In the genomic region with DNA sequence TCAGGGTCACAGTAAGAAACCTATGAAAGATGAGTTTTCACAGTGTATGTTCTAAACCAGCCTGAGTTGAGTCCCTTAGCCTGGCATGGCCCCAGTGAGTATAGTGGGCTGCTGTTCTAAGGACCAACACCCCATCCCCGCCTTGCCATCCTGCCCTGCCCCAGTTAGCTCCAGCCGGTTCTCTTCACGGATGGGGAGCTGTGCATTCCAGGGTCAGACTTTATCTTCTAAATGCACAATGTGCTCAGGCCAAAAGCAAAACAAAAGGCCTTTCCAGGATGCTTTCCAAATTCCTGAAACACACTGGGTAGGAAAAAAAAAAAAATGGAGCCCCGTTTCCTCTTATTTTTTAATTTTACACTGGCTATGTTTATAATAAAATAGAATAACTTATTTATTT, we compare ENCODE assay signal across 14 mouse cellular contexts. TPM values are rescaled to one million over a fixed set of nuclear protein-coding genes. Genes with fewer than 3 reads are reported as not detected.
DNase-seq lines count a peak whose midpoint lies in the region; ATAC-seq and TF ChIP-seq lines count a peak whose summit lies in the region.
"Had no signal": no experiment of that assay in that cellular context is flagged by ENCODE, and none has a peak within 500 bp of the region (broad histone marks: within the 10 kb centered on the region; RNA-seq: fewer than 3 reads in every experiment).

No protein-coding gene starts in this region.

- H3K36me3 ChIP-seq in embryonic facial prominence, embryonic 13.5 days: peaks cover 18% of the 10 kb centered on the region; the same call in 1 of the 2 replicates
- H3K36me3 ChIP-seq in embryonic facial prominence, embryonic 10.5 days (replicated peaks): peaks cover 50% of the 10 kb centered on the region
- H3K36me3 ChIP-seq in neural tube, embryonic 13.5 days: no peaks in the 10 kb centered on the region
- H3K36me3 ChIP-seq in neural tube, embryonic 15.5 days: no peaks in the 10 kb centered on the region
- no peaks in the 10 kb centered on the region for H3K36me3 ChIP-seq in kidney, postnatal 0 days (ENCODE audit: insufficient read depth, low read length)
- peaks cover 2% of the 10 kb centered on the region; the same call in 1 of the 2 replicates for H3K36me3 ChIP-seq in stomach, embryonic 14.5 days (ENCODE audit: control insufficient read depth, insufficient read depth, low read length)

- 74% methylated on average over 4 of the region's 4 CpGs for WGBS in embryonic facial prominence, embryonic 13.5 days
- 73% methylated on average over 4 of the region's 4 CpGs for WGBS in embryonic facial prominence, embryonic 10.5 days
- 54% methylated on average over 4 of the region's 4 CpGs for WGBS in neural tube, embryonic 13.5 days
- WGBS in neural tube, embryonic 15.5 days: 49% methylated on average over 4 of the region's 4 CpGs
- WGBS in kidney, postnatal 0 days: 12% methylated on average over 4 of the region's 4 CpGs
- WGBS in stomach, embryonic 14.5 days: 43% methylated on average over 4 of the region's 4 CpGs

- no peak overlapping the region for H3K4me3 ChIP-seq in embryonic facial prominence, embryonic 13.5 days
- no peak overlapping the region for H3K4me3 ChIP-seq in embryonic facial prominence, embryonic 10.5 days
- H3K4me3 ChIP-seq in neural tube, embryonic 13.5 days: no peak overlapping the region
- no peak overlapping the region for H3K4me3 ChIP-seq in neural tube, embryonic 15.5 days (replicated peaks)
- no peak overlapping the region for H3K4me3 ChIP-seq in kidney, postnatal 0 days (replicated peaks; ENCODE audit: low read depth, low read length)
- no peak overlapping the region for H3K4me3 ChIP-seq in stomach, embryonic 14.5 days (ENCODE audit: low read depth, low read length)
- H3K4me3 ChIP-seq: hindbrain, embryonic 10.5 days; midbrain, embryonic 12.5 days had no signal

- ATAC-seq in embryonic facial prominence, embryonic 13.5 days (ENCODE audit: insufficient number of reproducible peaks, insufficient read depth, low FRiP score, low TSS enrichment, low read depth): no peak
- ATAC-seq in neural tube, embryonic 13.5 days (ENCODE audit: low read depth): no peak
- no peak for ATAC-seq in neural tube, embryonic 15.5 days (ENCODE audit: low FRiP score)
- no peak for ATAC-seq in kidney, postnatal 0 days (replicated peaks; ENCODE audit: low FRiP score, low read depth)
- ATAC-seq in stomach, embryonic 14.5 days (ENCODE audit: insufficient number of reproducible peaks, insufficient read depth, low FRiP score, low read depth): no peak
- no peak for ATAC-seq in erythroblast, adult 5-6 weeks (replicated peaks; ENCODE audit: low FRiP score, poor library complexity, severe bottlenecking)
- ATAC-seq: forebrain, embryonic 16.5 days had no signal

- no peak overlapping the region for H3K4me2 ChIP-seq in embryonic facial prominence, embryonic 13.5 days
- H3K4me2 ChIP-seq in neural tube, embryonic 13.5 days: no peak overlapping the region
- no peak overlapping the region for H3K4me2 ChIP-seq in neural tube, embryonic 15.5 days
- no peak overlapping the region for H3K4me2 ChIP-seq in kidney, postnatal 0 days (ENCODE audit: low read length)
- no peak overlapping the region for H3K4me2 ChIP-seq in stomach, embryonic 14.5 days (replicated peaks; ENCODE audit: low read depth, low read length)
- H3K4me2 ChIP-seq: liver, embryonic 11.5 days; midbrain, embryonic 12.5 days had no signal

- TF ChIP-seq CTCF in kidney, postnatal 0 days (IDR thresholded peaks at IDR 0.05; ENCODE audit: low read depth): no peak

- H3K4me1 ChIP-seq in embryonic facial prominence, embryonic 13.5 days: peaks cover 41% of the 10 kb centered on the region
- H3K4me1 ChIP-seq in embryonic facial prominence, embryonic 10.5 days: peaks cover 43% of the 10 kb centered on the region
- H3K4me1 ChIP-seq in neural tube, embryonic 13.5 days (replicated peaks): peaks cover 69% of the 10 kb centered on the region
- peaks cover 46% of the 10 kb centered on the region for H3K4me1 ChIP-seq in neural tube, embryonic 15.5 days
- peaks cover 35% of the 10 kb centered on the region for H3K4me1 ChIP-seq in kidney, postnatal 0 days (replicated peaks; ENCODE audit: insufficient read depth, low read length)
- peaks cover 13% of the 10 kb centered on the region; the same call in 1 of the 2 replicates for H3K4me1 ChIP-seq in stomach, embryonic 14.5 days (ENCODE audit: control insufficient read depth, insufficient read depth, low read length)

- 0 out of 2 replicates have a peak overlapping the region, but pooled peaks have one; percentile 33 for H3K27ac ChIP-seq in embryonic facial prominence, embryonic 13.5 days
- no peak overlapping the region for H3K27ac ChIP-seq in embryonic facial prominence, embryonic 10.5 days (replicated peaks)
- peak overlapping the region; percentile 42; the same call in 1 of the 2 replicates for H3K27ac ChIP-seq in neural tube, embryonic 13.5 days (replicated peaks)
- H3K27ac ChIP-seq in neural tube, embryonic 15.5 days (replicated peaks): no peak overlapping the region
- H3K27ac ChIP-seq in kidney, postnatal 0 days: peak overlapping the region; percentile 68
- H3K27ac ChIP-seq in stomach, embryonic 14.5 days (ENCODE audit: low read length): 0 out of 2 replicates have a peak overlapping the region, but pooled peaks have one; percentile 15
- H3K27ac ChIP-seq: hindbrain, embryonic 10.5 days; midbrain, embryonic 12.5 days had no signal

- DNase-seq in embryonic facial prominence, embryonic 10.5 days (ENCODE audit: low spot score): no peak
- peak; percentile 71 for DNase-seq in kidney, postnatal 0 days (ENCODE audit: low spot score)
- DNase-seq in layer of hippocampus, adult 9-11 months: no peak
- DNase-seq: layer of hippocampus, postnatal 36 days had no signal

- no peaks in the 10 kb centered on the region for H3K9me3 ChIP-seq in embryonic facial prominence, embryonic 13.5 days
- H3K9me3 ChIP-seq in embryonic facial prominence, embryonic 10.5 days: no peaks in the 10 kb centered on the region
- H3K9me3 ChIP-seq in neural tube, embryonic 13.5 days: no peaks in the 10 kb centered on the region
- H3K9me3 ChIP-seq in neural tube, embryonic 15.5 days (replicated peaks): no peaks in the 10 kb centered on the region
- no peaks in the 10 kb centered on the region for H3K9me3 ChIP-seq in kidney, postnatal 0 days (replicated peaks; ENCODE audit: low read length)
- no peaks in the 10 kb centered on the region for H3K9me3 ChIP-seq in stomach, embryonic 14.5 days (ENCODE audit: control insufficient read depth, low read depth, low read length)
- H3K9me3 ChIP-seq: hindbrain, embryonic 10.5 days; midbrain, embryonic 12.5 days had no signal

- H3K27me3 ChIP-seq in embryonic facial prominence, embryonic 13.5 days: no peaks in the 10 kb centered on the region
- H3K27me3 ChIP-seq in embryonic facial prominence, embryonic 10.5 days (replicated peaks; ENCODE audit: low read depth, poor library complexity, severe bottlenecking): no peaks in the 10 kb centered on the region
- H3K27me3 ChIP-seq in neural tube, embryonic 13.5 days: no peaks in the 10 kb centered on the region
- H3K27me3 ChIP-seq in neural tube, embryonic 15.5 days (replicated peaks): no peaks in the 10 kb centered on the region
- H3K27me3 ChIP-seq in kidney, postnatal 0 days (ENCODE audit: insufficient read depth, low read length): no peaks in the 10 kb centered on the region
- no peaks in the 10 kb centered on the region for H3K27me3 ChIP-seq in stomach, embryonic 14.5 days (ENCODE audit: control insufficient read depth, insufficient read depth, low read length)
- H3K27me3 ChIP-seq: midbrain, embryonic 12.5 days had no signal

- no peak overlapping the region for H3K9ac ChIP-seq in embryonic facial prominence, embryonic 13.5 days
- no peak overlapping the region for H3K9ac ChIP-seq in neural tube, embryonic 13.5 days
- H3K9ac ChIP-seq in neural tube, embryonic 15.5 days (replicated peaks): no peak overlapping the region
- H3K9ac ChIP-seq in kidney, postnatal 0 days (ENCODE audit: low read depth, low read length): no peak overlapping the region
- H3K9ac ChIP-seq in stomach, embryonic 14.5 days (replicated peaks; ENCODE audit: low read depth, low read length): no peak overlapping the region
- H3K9ac ChIP-seq: midbrain, embryonic 12.5 days had no signal

RNA-seq across cellular contexts. Expression of a gene that starts 23.9 kb away (rescaled TPM):
- 174 and 195 TPM in 2 replicates for polyA plus RNA-seq in embryonic facial prominence, embryonic 13.5 days (2015; fragmentation: Nextera tagmentation; extraction: Ambion mirVana)
- polyA plus RNA-seq in embryonic facial prominence, embryonic 10.5 days (2016; fragmentation: Nextera tagmentation; extraction: Ambion mirVana): 74.3 and 77.5 TPM in 2 replicates
- polyA plus RNA-seq in neural tube, embryonic 13.5 days (2015; fragmentation: Nextera tagmentation; extraction: Ambion mirVana): 22.9 and 30.6 TPM in 2 replicates
- polyA plus RNA-seq in neural tube, embryonic 15.5 days (2015; fragmentation: Nextera tagmentation; extraction: Ambion mirVana): 21.2 and 30.5 TPM in 2 replicates
- 79.8 and 88.6 TPM in 2 replicates for polyA plus RNA-seq in kidney, postnatal 0 days (2015; fragmentation: Nextera tagmentation; extraction: Ambion mirVana)
- polyA plus RNA-seq in stomach, embryonic 14.5 days (2014; fragmentation: Nextera tagmentation; extraction: Ambion mirVana): 165 and 169 TPM in 2 replicates
- not detected in 2 replicates for total RNA-seq in erythroblast, adult 5-6 weeks (2015; ENCODE audit: low replicate concordance)
- total RNA-seq in erythroblast, adult 5-6 weeks (2017; ENCODE audit: low replicate concordance): 0.28 and 4.8 TPM in 2 replicates
- total RNA-seq: neutrophil, adult 5-6 weeks had no signal

RNA-seq across cellular contexts. Expression of a gene that starts 24.9 kb away (rescaled TPM):
- polyA plus RNA-seq in embryonic facial prominence, embryonic 13.5 days (2015; fragmentation: Nextera tagmentation; extraction: Ambion mirVana): 93.4 and 107 TPM in 2 replicates
- 117 and 121 TPM in 2 replicates for polyA plus RNA-seq in embryonic facial prominence, embryonic 10.5 days (2016; fragmentation: Nextera tagmentation; extraction: Ambion mirVana)
- polyA plus RNA-seq in neural tube, embryonic 13.5 days (2015; fragmentation: Nextera tagmentation; extraction: Ambion mirVana): 73.1 and 94.2 TPM in 2 replicates
- 50.5 and 52.0 TPM in 2 replicates for polyA plus RNA-seq in neural tube, embryonic 15.5 days (2015; fragmentation: Nextera tagmentation; extraction: Ambion mirVana)
- polyA plus RNA-seq in kidney, postnatal 0 days (2015; fragmentation: Nextera tagmentation; extraction: Ambion mirVana): 89.1 and 95.9 TPM in 2 replicates
- 117 and 120 TPM in 2 replicates for polyA plus RNA-seq in stomach, embryonic 14.5 days (2014; fragmentation: Nextera tagmentation; extraction: Ambion mirVana)
- 11.1 and 21.3 TPM in 2 replicates for total RNA-seq in erythroblast, adult 5-6 weeks (2015; ENCODE audit: low replicate concordance)
- 9.5 and 11.6 TPM in 2 replicates for total RNA-seq in erythroblast, adult 5-6 weeks (2017; ENCODE audit: low replicate concordance)

Comparison
In these comparisons a context has a peak if more than half of its experiments do, and no peak if none do; other contexts are left out.
1. H3K27ac ChIP-seq: peak in embryonic facial prominence, embryonic 13.5 days (single experiment), neural tube, embryonic 13.5 days (single experiment), kidney, postnatal 0 days (single experiment) and stomach, embryonic 14.5 days (single experiment); none in embryonic facial prominence, embryonic 10.5 days (single experiment) and neural tube, embryonic 15.5 days (single experiment).